Mouse (Mus musculus): ENCODE results near the gene Rab4a. TPM values are rescaled to one million over a fixed set of nuclear protein-coding genes. Genes with fewer than 3 reads are reported as not detected.
A peak's percentile ranks its signal among the peaks of the same experiment; 100 is the strongest.
"Not testable (repeated sequence)": the region's sequence is repeated elsewhere in the genome, so short reads cannot be mapped to it uniquely, and the experiment has no call there.

Rab4a gene
- polyA plus RNA-seq, 1 experiment from 2014 or later: 47.5 TPM

GRCm38 (mm10) chr8:123800867-123801266, 4.9 kb upstream of the Rab4a start:
- Histone ChIP-seq H3K4me2 (replicated peaks) (no peak overlapping the region), H3K27ac (replicated peaks) (no peak overlapping the region), H3K4me3 (replicated peaks) (no peak overlapping the region), H3K9ac (no peak overlapping the region), H3K27me3 (no peaks in the 10 kb centered on the region), H3K36me3 (no peaks in the 10 kb centered on the region), H3K9me3 (replicated peaks) (no peaks in the 10 kb centered on the region), H3K4me1 (peaks cover 18% of the 10 kb centered on the region)
- no peak for ATAC-seq (ENCODE audit: insufficient number of reproducible peaks, low FRiP score, low TSS enrichment, low read depth)
- 89% methylated on average over 7 of the region's 7 CpGs for WGBS

- no peaks in the 10 kb centered on the region for H3K36me3 ChIP-seq
- ATAC-seq (ENCODE audit: insufficient number of reproducible peaks, low FRiP score, low TSS enrichment, low read depth): no peak
- 76% methylated on average over 2 of the region's 2 CpGs for WGBS
These were observed 4.2 kb upstream of the Rab4a start for GRCm38 (mm10) chr8:123801538-123801937.

DNA sequence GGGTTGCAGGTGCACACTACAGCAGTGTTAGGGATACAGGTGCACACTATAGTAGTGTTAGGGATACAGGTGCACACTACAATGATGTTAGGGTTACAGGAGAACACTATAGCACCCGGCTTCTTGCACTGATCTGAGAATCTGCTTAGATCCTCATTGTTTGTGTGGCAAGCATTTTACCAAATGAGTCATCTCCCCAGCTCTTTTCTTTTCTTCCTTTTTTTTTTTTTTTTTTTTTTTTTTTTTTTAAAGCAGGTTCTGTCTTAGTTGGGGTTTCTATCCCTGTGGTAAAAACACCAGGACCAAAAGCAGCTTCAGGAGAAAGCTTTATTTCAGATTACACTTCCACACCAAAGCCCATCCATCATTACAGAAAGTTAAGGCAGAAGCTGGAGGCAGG, 2.1 kb upstream of the Rab4a start:
- H3K9ac ChIP-seq: no peak overlapping the region
- H3K27me3 ChIP-seq: no peaks in the 10 kb centered on the region
- H3K9me3 ChIP-seq (replicated peaks): no peaks in the 10 kb centered on the region
- no peak overlapping the region for H3K4me3 ChIP-seq (replicated peaks)
- no peak overlapping the region for H3K4me2 ChIP-seq (replicated peaks)
- H3K27ac ChIP-seq (replicated peaks): no peak overlapping the region
- 74% methylated on average over 1 of the region's 1 CpGs for WGBS
- H3K36me3 ChIP-seq: no peaks in the 10 kb centered on the region
- peaks cover 37% of the 10 kb centered on the region for H3K4me1 ChIP-seq
- ATAC-seq (ENCODE audit: insufficient number of reproducible peaks, low FRiP score, low TSS enrichment, low read depth): no peak

More at GRCm38 (mm10) chr8:123801538-123801937, 4.2 kb upstream of the Rab4a start:
- H3K27ac ChIP-seq (replicated peaks): no peak overlapping the region
- no peak overlapping the region for H3K4me3 ChIP-seq (replicated peaks)
- H3K4me2 ChIP-seq (replicated peaks): no peak overlapping the region
- H3K27me3 ChIP-seq: no peaks in the 10 kb centered on the region
- peaks cover 21% of the 10 kb centered on the region for H3K4me1 ChIP-seq
- H3K9ac ChIP-seq: no peak overlapping the region
- no peaks in the 10 kb centered on the region for H3K9me3 ChIP-seq (replicated peaks)

GRCm38 (mm10) chr8:123804586-123804985, 1.2 kb upstream of the Rab4a start:
- H3K9ac ChIP-seq: no peak overlapping the region
- WGBS: 78% methylated on average over 7 of the region's 7 CpGs
- H3K4me1 ChIP-seq: peaks cover 28% of the 10 kb centered on the region
- no peaks in the 10 kb centered on the region for H3K36me3 ChIP-seq
- no peak overlapping the region for H3K27ac ChIP-seq (replicated peaks)
- no peaks in the 10 kb centered on the region for H3K9me3 ChIP-seq (replicated peaks)
- H3K4me2 ChIP-seq (replicated peaks): no peak overlapping the region
- no peak for ATAC-seq (ENCODE audit: insufficient number of reproducible peaks, low FRiP score, low TSS enrichment, low read depth)
- no peak overlapping the region for H3K4me3 ChIP-seq (replicated peaks)
- H3K27me3 ChIP-seq: no peaks in the 10 kb centered on the region

- 0 out of 2 replicates have a peak overlapping the region, but pooled peaks have one; percentile 26 for H3K9ac ChIP-seq
- WGBS: 15% methylated on average over 15 of the region's 15 CpGs
- H3K9me3 ChIP-seq (replicated peaks): no peaks in the 10 kb centered on the region
- H3K4me2 ChIP-seq (replicated peaks): peak overlapping the region; percentile 79
- H3K36me3 ChIP-seq: no peaks in the 10 kb centered on the region
- H3K4me1 ChIP-seq: peaks cover 28% of the 10 kb centered on the region
- ATAC-seq (ENCODE audit: insufficient number of reproducible peaks, low FRiP score, low TSS enrichment, low read depth): no peak
- H3K27me3 ChIP-seq: no peaks in the 10 kb centered on the region
- H3K27ac ChIP-seq (replicated peaks): peak overlapping the region; percentile 85
- peak overlapping the region; percentile 91 for H3K4me3 ChIP-seq (replicated peaks)
These were observed 522 bp upstream of the Rab4a start for GRCm38 (mm10) chr8:123805209-123805717.

DNA sequence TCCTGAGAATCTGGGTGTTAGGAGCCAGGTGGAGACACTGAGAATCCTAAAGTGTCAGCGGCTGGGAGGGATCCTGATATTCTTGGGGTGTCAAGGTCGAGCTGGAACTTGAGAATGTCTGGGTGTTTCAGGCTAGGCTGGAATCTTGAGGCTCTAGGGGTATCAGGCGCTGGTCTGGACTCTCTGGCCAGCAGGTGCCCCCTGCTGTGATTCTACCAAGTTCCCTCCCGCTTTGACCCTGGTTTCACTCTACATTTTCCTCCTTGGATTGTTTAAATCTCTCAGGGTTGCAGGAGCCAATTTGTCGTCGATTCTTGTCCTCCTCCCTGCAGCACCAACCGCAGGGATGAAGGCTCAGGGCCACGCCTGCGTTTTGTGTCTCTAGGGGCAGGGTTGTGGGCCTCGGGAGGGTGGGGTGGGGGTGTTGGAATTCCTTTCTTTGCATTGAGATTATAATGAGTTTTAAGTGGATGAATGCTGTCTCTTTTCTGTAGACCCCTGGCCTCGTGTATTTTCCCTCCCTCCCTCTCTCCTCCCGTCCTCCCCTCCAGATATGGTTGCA, 670 bp downstream of the Rab4a start:
- H3K4me1 ChIP-seq: peaks cover 28% of the 10 kb centered on the region
- H3K9me3 ChIP-seq (replicated peaks): no peaks in the 10 kb centered on the region
- peak overlapping the region; percentile 85 for H3K27ac ChIP-seq (replicated peaks)
- peak overlapping the region; percentile 91 for H3K4me3 ChIP-seq (replicated peaks)
- 2% methylated on average over 12 of the region's 12 CpGs for WGBS
- H3K36me3 ChIP-seq: no peaks in the 10 kb centered on the region
- peak overlapping the region; percentile 79 for H3K4me2 ChIP-seq (replicated peaks)
- peak overlapping the region; percentile 78 for H3K9ac ChIP-seq
- ATAC-seq (ENCODE audit: insufficient number of reproducible peaks, low FRiP score, low TSS enrichment, low read depth): no peak
- H3K27me3 ChIP-seq: no peaks in the 10 kb centered on the region

GRCm38 (mm10) chr8:123807024-123807431, 1.2 kb downstream of the Rab4a start:
- Histone ChIP-seq H3K27me3 (no peaks in the 10 kb centered on the region), H3K4me2 (replicated peaks) (peak overlapping the region; percentile 79), H3K9ac (no peak overlapping the region), H3K9me3 (replicated peaks) (no peaks in the 10 kb centered on the region), H3K4me1 (peaks cover 28% of the 10 kb centered on the region), H3K27ac (replicated peaks) (peak overlapping the region; percentile 39; the same call in 1 of the 2 replicates), H3K4me3 (replicated peaks) (peak overlapping the region; percentile 91), H3K36me3 (no peaks in the 10 kb centered on the region)
- 9% methylated on average over 14 of the region's 14 CpGs for WGBS
- ATAC-seq (ENCODE audit: insufficient number of reproducible peaks, low FRiP score, low TSS enrichment, low read depth): no peak

GRCm38 (mm10) chr8:123807852-123808573, 2.2 kb downstream of the Rab4a start:
- no peak overlapping the region for H3K27ac ChIP-seq (replicated peaks)
- H3K27me3 ChIP-seq: no peaks in the 10 kb centered on the region
- ATAC-seq (ENCODE audit: insufficient number of reproducible peaks, low FRiP score, low TSS enrichment, low read depth): no peak
- H3K9me3 ChIP-seq (replicated peaks): no peaks in the 10 kb centered on the region
- WGBS: 61% methylated on average over 6 of the region's 6 CpGs
- peaks cover 28% of the 10 kb centered on the region for H3K4me1 ChIP-seq
- peak overlapping the region; percentile 79; the same call in 1 of the 2 replicates for H3K4me2 ChIP-seq (replicated peaks)
- H3K9ac ChIP-seq: no peak overlapping the region
- H3K4me3 ChIP-seq (replicated peaks): 0 out of 2 replicates have a peak overlapping the region, but pooled peaks have one; percentile 91
- H3K36me3 ChIP-seq: no peaks in the 10 kb centered on the region

GRCm38 (mm10) chr8:123808671-123809070, 2.9 kb downstream of the Rab4a start:
- ATAC-seq (ENCODE audit: insufficient number of reproducible peaks, low FRiP score, low TSS enrichment, low read depth): no peak
- Histone ChIP-seq H3K4me2 (replicated peaks) (no peak overlapping the region), H3K36me3 (no peaks in the 10 kb centered on the region), H3K27ac (replicated peaks) (no peak overlapping the region), H3K9me3 (replicated peaks) (no peaks in the 10 kb centered on the region), H3K27me3 (no peaks in the 10 kb centered on the region), H3K4me3 (replicated peaks) (no peak overlapping the region), H3K9ac (no peak overlapping the region), H3K4me1 (peaks cover 34% of the 10 kb centered on the region)
- WGBS: 78% methylated on average over 7 of the region's 7 CpGs

DNA sequence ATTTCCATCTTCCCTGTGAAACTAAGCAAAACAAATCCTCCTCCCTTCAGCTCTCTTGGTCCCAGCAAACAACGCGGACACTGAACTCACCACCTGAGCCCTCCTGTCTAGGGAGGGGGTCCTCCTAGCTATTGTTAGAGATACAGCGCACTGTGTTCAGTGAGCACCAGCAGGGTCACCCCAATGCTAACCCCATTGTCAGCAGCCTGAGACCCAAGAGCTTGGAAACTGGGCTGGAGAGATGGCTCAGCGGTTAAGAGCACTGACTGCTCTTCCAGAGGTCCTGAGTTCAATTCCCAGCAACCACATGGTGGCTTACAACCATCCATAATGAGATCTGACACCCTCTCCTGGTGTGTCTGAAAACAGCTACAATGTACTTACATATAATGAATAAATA, 3.6 kb downstream of the Rab4a start:
- H3K4me3 ChIP-seq (replicated peaks); H3K9ac ChIP-seq; H3K27me3 ChIP-seq; H3K27ac ChIP-seq (replicated peaks); H3K4me2 ChIP-seq (replicated peaks); ATAC-seq (ENCODE audit: insufficient number of reproducible peaks, low FRiP score, low TSS enrichment, low read depth); H3K36me3 ChIP-seq; H3K9me3 ChIP-seq (replicated peaks): not testable (repeated sequence)
- peaks cover 35% of the 10 kb centered on the region for H3K4me1 ChIP-seq
- WGBS: 90% methylated on average over 4 of the region's 4 CpGs

DNA sequence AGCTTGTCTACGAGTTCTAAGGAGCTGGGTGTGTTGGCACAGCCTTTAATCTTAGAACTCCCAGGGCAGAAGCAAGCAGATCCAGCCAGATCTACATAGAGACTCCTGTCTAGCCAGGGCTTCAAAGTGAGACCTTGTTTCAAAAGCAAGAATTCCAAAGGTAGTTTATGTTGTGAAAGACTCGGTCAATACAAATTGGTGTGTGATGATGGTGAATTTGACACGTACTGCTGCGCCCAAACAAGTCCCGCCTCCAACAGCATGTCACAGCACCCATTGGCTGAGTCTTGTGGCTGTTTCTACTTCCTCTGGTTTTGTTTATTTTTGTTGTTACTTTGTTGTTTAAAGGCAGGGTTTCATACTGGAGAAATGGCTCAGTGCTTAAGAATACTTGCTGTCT, 6.4 kb downstream of the Rab4a start:
- H3K4me1 ChIP-seq: peaks cover 16% of the 10 kb centered on the region
- H3K9me3 ChIP-seq (replicated peaks): no peaks in the 10 kb centered on the region
- no peak overlapping the region for H3K9ac ChIP-seq
- H3K4me2 ChIP-seq (replicated peaks): no peak overlapping the region
- ATAC-seq (ENCODE audit: insufficient number of reproducible peaks, low FRiP score, low TSS enrichment, low read depth): no peak
- WGBS: 85% methylated on average over 5 of the region's 5 CpGs
- no peak overlapping the region for H3K4me3 ChIP-seq (replicated peaks)
- no peaks in the 10 kb centered on the region for H3K27me3 ChIP-seq
- H3K36me3 ChIP-seq: peaks cover 5% of the 10 kb centered on the region; the same call in 1 of the 2 replicates
- H3K27ac ChIP-seq (replicated peaks): no peak overlapping the region
